Mouse (Mus musculus) lung, embryonic 16.5 days (tissue): ENCODE measurements around the gene Igsf6. TPM values are rescaled to one million over a fixed set of nuclear protein-coding genes. Genes with fewer than 3 reads are reported as not detected.

Source experiments
- ATAC-seq: fragments of 200-750 bp; cut with Nextera tagmentation; 2 replicates; pipeline ENCODE4 v1.8.0; 2017; ENCODE audit warnings: low read depth, mild to moderate bottlenecking, moderate library complexity
- H3K27ac ChIP-seq: fragments of 300-500 bp; sonication (generic); 2 replicates; pipeline ENCODE4 v1.5.1; 2014; ENCODE audit warnings: mild to moderate bottlenecking, control low read depth, low read length
- H3K27me3 ChIP-seq: fragments of 300-500 bp; sonication (generic); 2 replicates; pipeline ENCODE4 v1.6.1; 2014; ENCODE audit warnings: low read depth, low read length, mixed read lengths; ENCODE audit not compliant: control insufficient read depth, insufficient read depth
- H3K36me3 ChIP-seq: fragments of 300-500 bp; sonication (generic); 2 replicates; pipeline ENCODE4 v1.6.1; 2014; ENCODE audit warnings: low read length; ENCODE audit not compliant: control insufficient read depth, insufficient read depth
- H3K4me1 ChIP-seq: fragments of 300-500 bp; sonication (generic); replicated peaks from 2 replicates; pipeline ENCODE4 v1.6.1; 2014; ENCODE audit warnings: low read length, mixed read lengths; ENCODE audit not compliant: control insufficient read depth, insufficient read depth
- H3K4me2 ChIP-seq: fragments of 300-500 bp; sonication (generic); 2 replicates; pipeline ENCODE4 v1.6.1; 2014; ENCODE audit warnings: low read depth, low read length, control low read depth
- H3K4me3 ChIP-seq: fragments of 300-500 bp; sonication (generic); 2 replicates; pipeline ENCODE4 v1.5.1; 2014; ENCODE audit warnings: mild to moderate bottlenecking, low read length, control low read depth
- H3K9ac ChIP-seq: fragments of 300-500 bp; sonication (generic); 2 replicates; pipeline ENCODE4 v1.6.1; 2014; ENCODE audit warnings: low read length, control low read depth
- H3K9me3 ChIP-seq: fragments of 300-500 bp; sonication (generic); 2 replicates; pipeline ENCODE4 v1.6.1; 2016; ENCODE audit warnings: low read length; ENCODE audit not compliant: control insufficient read depth
- WGBS: fragments of 180-500 bp; shearing (Covaris S2); extraction: QIAGEN DNeasy Blood & Tissue Kit; methylation state at CpG from one replicate; pipeline ENCODE4 v1.1.7; 2014; 5-methylcytosine and 5-hydroxymethylcytosine counted together
- polyA plus RNA-seq: library from polyadenylated mRNA; unstranded; fragments of >200 nt; fragmentation: Nextera tagmentation; extraction: Ambion mirVana; gene quantifications from 2 replicates; pipeline ENCODE4 v1.2.1, GENCODE M21; 2015

Gene Igsf6
- polyA plus RNA-seq, 1 experiment from 2014 or later = 2.3 TPM

DNA sequence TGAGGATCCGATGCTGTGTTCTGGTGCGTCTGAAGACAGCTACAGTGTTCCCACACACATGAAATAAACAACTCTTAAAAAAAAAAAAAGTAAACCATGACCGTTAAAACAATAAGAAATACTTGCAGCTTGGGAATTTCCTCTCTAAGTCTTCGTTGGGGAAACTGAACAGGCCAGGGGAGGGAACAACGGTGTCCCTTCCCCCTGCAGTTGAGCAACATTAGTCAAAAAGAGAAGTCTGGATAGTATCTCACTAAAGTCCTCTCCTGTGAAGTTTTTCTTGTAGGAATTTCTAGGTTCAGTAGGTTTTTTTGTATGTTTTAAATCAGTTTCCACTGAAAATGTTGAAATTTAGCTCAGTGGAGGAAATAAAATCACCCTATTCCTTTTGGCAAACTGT lies 1.9 kb downstream of the Igsf6 start:
- Histone ChIP-seq H3K9ac (no peak overlapping the region), H3K4me2 (no peak overlapping the region), H3K27me3 (no peaks in the 10 kb centered on the region), H3K9me3 (no peaks in the 10 kb centered on the region), H3K27ac (no peak overlapping the region), H3K4me3 (no peak overlapping the region), H3K36me3 (peaks cover 14% of the 10 kb centered on the region), H3K4me1 (peaks cover 6% of the 10 kb centered on the region; the same call in 1 of the 2 replicates)
- no peak for ATAC-seq
- WGBS = 52% methylated on average over 5 of the region's 5 CpGs

GRCm38 (mm10) chr7:121071276-121071675 lies 3.1 kb downstream of the Igsf6 start:
- Histone ChIP-seq H3K4me1 (peaks cover 6% of the 10 kb centered on the region; the same call in 1 of the 2 replicates), H3K9ac (no peak overlapping the region), H3K4me3 (no peak overlapping the region), H3K27ac (no peak overlapping the region), H3K36me3 (peaks cover 7% of the 10 kb centered on the region), H3K9me3 (no peaks in the 10 kb centered on the region), H3K27me3 (no peaks in the 10 kb centered on the region), H3K4me2 (no peak overlapping the region)
- WGBS = 85% methylated on average over 4 of the region's 4 CpGs
- ATAC-seq = no peak

DNA sequence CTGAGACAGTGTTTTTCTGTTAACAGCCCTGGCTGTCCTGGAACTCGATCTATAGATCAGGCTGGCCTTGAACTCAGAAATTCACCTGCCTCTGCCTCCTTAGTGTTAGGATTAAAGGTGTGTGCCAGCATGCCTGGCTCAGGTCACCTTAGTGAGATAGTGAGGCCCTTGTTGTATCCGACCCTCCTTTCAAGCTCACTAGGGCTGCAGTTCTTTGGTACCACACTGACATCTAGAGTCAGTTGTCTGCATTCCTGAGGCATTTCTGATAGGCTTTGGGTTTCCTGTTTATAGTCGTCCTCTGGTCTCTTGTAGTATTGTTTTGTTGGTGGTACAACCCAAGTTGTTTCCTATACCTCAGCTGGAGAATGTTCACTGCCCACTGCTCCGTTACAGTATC lies 10.1 kb downstream of the Igsf6 start:
- H3K27ac ChIP-seq = no peak overlapping the region
- no peaks in the 10 kb centered on the region for H3K27me3 ChIP-seq
- ATAC-seq = 0 out of 2 replicates have a peak, but pooled peaks have one; percentile 34
- peaks cover 5% of the 10 kb centered on the region for H3K36me3 ChIP-seq
- no peak overlapping the region for H3K4me2 ChIP-seq
- no peak overlapping the region for H3K4me3 ChIP-seq
- H3K9ac ChIP-seq = no peak overlapping the region
- 52% methylated on average over 4 of the region's 4 CpGs for WGBS
- H3K9me3 ChIP-seq = no peaks in the 10 kb centered on the region
- no peaks in the 10 kb centered on the region for H3K4me1 ChIP-seq

- Histone ChIP-seq H3K4me1 (no peaks in the 10 kb centered on the region), H3K4me3 (no peak overlapping the region), H3K27me3 (no peaks in the 10 kb centered on the region), H3K4me2 (no peak overlapping the region), H3K9ac (no peak overlapping the region), H3K36me3 (peaks cover 15% of the 10 kb centered on the region), H3K9me3 (no peaks in the 10 kb centered on the region), H3K27ac (no peak overlapping the region)
- 55% methylated on average over 6 of the region's 6 CpGs for WGBS
- ATAC-seq = no peak
Observed at GRCm38 (mm10) chr7:121059477-121060218, 14.7 kb downstream of the Igsf6 start.

- ATAC-seq = peak; percentile 92
- 54% methylated on average over 4 of the region's 4 CpGs for WGBS
Observed at GRCm38 (mm10) chr7:121053071-121053470, 21.3 kb downstream of the Igsf6 start.

GRCm38 (mm10) chr7:121047624-121048023 lies 26.7 kb downstream of the Igsf6 start:
- no peak for ATAC-seq
- Histone ChIP-seq H3K27me3 (no peaks in the 10 kb centered on the region), H3K27ac (no peak overlapping the region), H3K4me1 (peaks cover 7% of the 10 kb centered on the region; the same call in 1 of the 2 replicates), H3K4me2 (no peak overlapping the region), H3K36me3 (peaks cover 9% of the 10 kb centered on the region; the same call in 1 of the 2 replicates), H3K4me3 (no peak overlapping the region), H3K9me3 (no peaks in the 10 kb centered on the region), H3K9ac (no peak overlapping the region)
- WGBS = 92% methylated on average over 2 of the region's 2 CpGs

More at GRCm38 (mm10) chr7:121053071-121053470, 21.3 kb downstream of the Igsf6 start:
- H3K9me3 ChIP-seq = no peaks in the 10 kb centered on the region
- no peaks in the 10 kb centered on the region for H3K27me3 ChIP-seq
- 0 out of 2 replicates have a peak, but pooled peaks cover 4% of the 10 kb centered on the region for H3K4me1 ChIP-seq
- no peak overlapping the region for H3K4me2 ChIP-seq
- peak overlapping the region; percentile 13; the same call in 1 of the 2 replicates for H3K27ac ChIP-seq
- H3K4me3 ChIP-seq = no peak overlapping the region
- H3K36me3 ChIP-seq = peaks cover 22% of the 10 kb centered on the region
- H3K9ac ChIP-seq = no peak overlapping the region

DNA sequence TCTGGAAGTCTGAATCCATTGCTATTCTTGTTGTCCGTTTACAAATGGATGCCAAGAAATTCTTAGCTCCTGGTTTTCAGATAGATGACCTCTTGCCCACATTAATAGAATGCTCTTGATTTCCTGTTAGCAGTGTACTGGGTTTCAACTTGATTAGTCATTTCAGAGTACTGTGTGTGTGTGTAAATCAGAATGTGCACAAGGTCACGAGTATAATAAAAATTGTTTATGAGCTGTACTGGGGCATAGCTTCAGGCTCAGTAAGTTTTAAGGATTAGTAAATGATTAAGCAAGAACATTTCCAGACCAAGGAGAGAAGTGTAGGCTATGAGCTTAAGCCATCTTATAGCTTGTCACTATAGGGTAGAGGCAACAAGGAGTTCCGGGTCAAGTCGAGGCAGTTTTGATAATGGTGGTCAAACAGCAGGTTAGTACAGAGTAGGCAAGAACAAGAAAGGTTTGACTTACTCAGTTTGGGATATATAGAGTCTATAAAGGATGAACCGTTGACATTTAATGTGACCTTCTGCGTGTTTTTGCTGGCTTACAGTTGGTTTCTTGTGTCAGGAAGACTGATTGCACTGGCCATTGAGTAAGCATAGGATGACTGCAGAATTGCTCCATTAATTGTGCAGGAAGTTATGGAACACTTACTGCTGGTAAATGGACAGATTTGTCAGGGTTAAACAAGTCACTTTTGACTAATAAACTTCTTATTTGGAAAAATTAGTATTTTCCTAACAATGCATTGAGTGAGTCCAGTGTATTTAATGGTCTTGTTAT lies 28.5 kb downstream of the Igsf6 start:
- H3K36me3 ChIP-seq = peaks cover 3% of the 10 kb centered on the region; the same call in 1 of the 2 replicates
- no peak overlapping the region for H3K4me3 ChIP-seq
- no peaks in the 10 kb centered on the region for H3K27me3 ChIP-seq
- H3K4me2 ChIP-seq = no peak overlapping the region
- H3K27ac ChIP-seq = no peak overlapping the region
- 70% methylated on average over 6 of the region's 6 CpGs for WGBS
- no peak for ATAC-seq
- peaks cover 14% of the 10 kb centered on the region for H3K4me1 ChIP-seq
- H3K9ac ChIP-seq = no peak overlapping the region
- no peaks in the 10 kb centered on the region for H3K9me3 ChIP-seq

- Histone ChIP-seq H3K4me3 (no peak overlapping the region), H3K9me3 (no peaks in the 10 kb centered on the region), H3K27ac (no peak overlapping the region), H3K27me3 (no peaks in the 10 kb centered on the region), H3K36me3 (peaks cover 3% of the 10 kb centered on the region; the same call in 1 of the 2 replicates), H3K4me1 (peaks cover 14% of the 10 kb centered on the region), H3K4me2 (no peak overlapping the region), H3K9ac (no peak overlapping the region)
- ATAC-seq = no peak
- 71% methylated on average over 1 of the region's 1 CpGs for WGBS
Observed at GRCm38 (mm10) chr7:121044251-121044650, 30.1 kb downstream of the Igsf6 start.

DNA sequence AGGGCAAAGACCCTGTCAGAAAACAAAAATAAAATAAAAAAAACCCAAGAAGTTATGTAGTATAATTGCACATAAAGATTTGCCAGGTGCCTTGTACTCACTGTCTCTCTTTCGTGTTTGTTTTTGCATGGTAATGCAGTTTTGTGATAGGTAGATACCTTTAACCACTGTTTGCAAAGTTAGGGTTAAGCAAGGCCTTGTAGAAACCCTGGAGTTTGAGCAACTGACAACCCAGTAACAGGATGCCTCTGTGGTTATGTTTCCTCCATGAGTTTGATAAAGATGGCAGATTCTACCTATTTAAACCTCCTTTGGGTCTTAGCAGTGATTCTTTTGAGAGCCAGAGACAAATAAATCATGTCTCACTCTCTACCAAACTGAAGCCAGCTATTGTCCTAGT lies 30.9 kb downstream of the Igsf6 start:
- no peaks in the 10 kb centered on the region for H3K27me3 ChIP-seq
- H3K27ac ChIP-seq = no peak overlapping the region
- no peak overlapping the region for H3K4me3 ChIP-seq
- ATAC-seq = no peak
- H3K9me3 ChIP-seq = no peaks in the 10 kb centered on the region
- no peak overlapping the region for H3K9ac ChIP-seq
- H3K36me3 ChIP-seq = peaks cover 2% of the 10 kb centered on the region; the same call in 1 of the 2 replicates
- no peak overlapping the region for H3K4me2 ChIP-seq
- 84% methylated on average over 1 of the region's 1 CpGs for WGBS
- peaks cover 14% of the 10 kb centered on the region for H3K4me1 ChIP-seq
